Mouse (Mus musculus) lung, postnatal 0 days (tissue): ENCODE data around the gene Supt5. TPM values are rescaled to one million over a fixed set of nuclear protein-coding genes. Genes with fewer than 3 reads are reported as not detected.

Experiments
- ATAC-seq: fragments of 200-750 bp; cut with Nextera tagmentation; 2 replicates; pipeline ENCODE4 v1.8.0; 2017; ENCODE audit warnings: moderate library complexity
- DNase-seq: peaks from one replicate; pipeline ENCODE4 v3.0.0-alpha.2; 2016; ENCODE audit warnings: low spot score
- H3K27ac ChIP-seq: fragments of 300-500 bp; sonication (generic); 2 replicates; pipeline ENCODE4 v1.5.1; 2014; ENCODE audit warnings: antibody characterized with exemption, mild to moderate bottlenecking, low read length, mixed read lengths
- H3K27me3 ChIP-seq: fragments of 300-500 bp; sonication (generic); replicated peaks from 2 replicates; pipeline ENCODE4 v1.6.1; 2014; ENCODE audit warnings: low read length, mixed read lengths; ENCODE audit not compliant: insufficient read depth
- H3K36me3 ChIP-seq: fragments of 300-500 bp; sonication (generic); 2 replicates; pipeline ENCODE4 v1.6.1; 2014; ENCODE audit warnings: low read length, mixed read lengths; ENCODE audit not compliant: insufficient read depth
- H3K4me1 ChIP-seq: fragments of 300-500 bp; sonication (generic); 2 replicates; pipeline ENCODE4 v1.6.1; 2014; ENCODE audit warnings: antibody characterized with exemption, low read depth, low read length, mixed read lengths; ENCODE audit not compliant: insufficient read depth
- H3K4me2 ChIP-seq: fragments of 300-500 bp; sonication (generic); replicated peaks from 2 replicates; pipeline ENCODE4 v1.6.1; 2014; ENCODE audit warnings: low read depth, mild to moderate bottlenecking, low read length, moderate library complexity, mixed read lengths
- H3K4me3 ChIP-seq: fragments of 300-500 bp; sonication (generic); 2 replicates; pipeline ENCODE4 v1.5.1; 2014; ENCODE audit warnings: low read depth, low read length
- H3K9ac ChIP-seq: fragments of 300-500 bp; sonication (generic); replicated peaks from 2 replicates; pipeline ENCODE4 v1.6.1; 2014; ENCODE audit warnings: low read depth, mild to moderate bottlenecking
- H3K9me3 ChIP-seq: fragments of 300-500 bp; sonication (generic); 2 replicates; pipeline ENCODE4 v1.6.1; 2016; ENCODE audit warnings: low read length, mixed read lengths
- CTCF ChIP-seq: IDR thresholded peaks from 2 replicates; pipeline ENCODE4 v1.5.1; 2016; ENCODE audit warnings: antibody characterized with exemption, mild to moderate bottlenecking
- EP300 ChIP-seq: IDR thresholded peaks from 2 replicates; pipeline ENCODE4 v1.6.1; 2016; ENCODE audit warnings: antibody characterized with exemption, mild to moderate bottlenecking, control low read depth
- WGBS: fragments of 180-500 bp; shearing (Covaris S2); extraction: QIAGEN DNeasy Blood & Tissue Kit; methylation state at CpG from one replicate; pipeline ENCODE4 v1.1.7; 2014; 5-methylcytosine and 5-hydroxymethylcytosine counted together
- polyA plus RNA-seq: library from polyadenylated mRNA; unstranded; fragments of >200 nt; fragmentation: Nextera tagmentation; extraction: Ambion mirVana; gene quantifications from 2 replicates; pipeline ENCODE4 v1.2.1, GENCODE M21; 2015

Supt5 gene
- polyA plus RNA-seq, 1 experiment from 2014 or later = 39.7 TPM

GRCm38 (mm10) chr7:28376011-28376771, 37.6 kb upstream of the Supt5 start:
- TF ChIP-seq EP300 (peak; percentile 99), CTCF (no peak)
- Histone ChIP-seq H3K27me3 (no peaks in the 10 kb centered on the region), H3K27ac (peak overlapping the region; percentile 99), H3K4me2 (peak overlapping the region; percentile 94), H3K9me3 (no peaks in the 10 kb centered on the region), H3K4me1 (peaks cover 13% of the 10 kb centered on the region; the same call in 1 of the 2 replicates), H3K36me3 (peaks cover 7% of the 10 kb centered on the region; the same call in 1 of the 2 replicates), H3K9ac (peak overlapping the region; percentile 98), H3K4me3 (peak overlapping the region; percentile 87)
- ATAC-seq = peak; percentile 33
- DNase-seq = peak; percentile 98
- WGBS = 1% methylated on average over 26 of the region's 30 CpGs

DNA sequence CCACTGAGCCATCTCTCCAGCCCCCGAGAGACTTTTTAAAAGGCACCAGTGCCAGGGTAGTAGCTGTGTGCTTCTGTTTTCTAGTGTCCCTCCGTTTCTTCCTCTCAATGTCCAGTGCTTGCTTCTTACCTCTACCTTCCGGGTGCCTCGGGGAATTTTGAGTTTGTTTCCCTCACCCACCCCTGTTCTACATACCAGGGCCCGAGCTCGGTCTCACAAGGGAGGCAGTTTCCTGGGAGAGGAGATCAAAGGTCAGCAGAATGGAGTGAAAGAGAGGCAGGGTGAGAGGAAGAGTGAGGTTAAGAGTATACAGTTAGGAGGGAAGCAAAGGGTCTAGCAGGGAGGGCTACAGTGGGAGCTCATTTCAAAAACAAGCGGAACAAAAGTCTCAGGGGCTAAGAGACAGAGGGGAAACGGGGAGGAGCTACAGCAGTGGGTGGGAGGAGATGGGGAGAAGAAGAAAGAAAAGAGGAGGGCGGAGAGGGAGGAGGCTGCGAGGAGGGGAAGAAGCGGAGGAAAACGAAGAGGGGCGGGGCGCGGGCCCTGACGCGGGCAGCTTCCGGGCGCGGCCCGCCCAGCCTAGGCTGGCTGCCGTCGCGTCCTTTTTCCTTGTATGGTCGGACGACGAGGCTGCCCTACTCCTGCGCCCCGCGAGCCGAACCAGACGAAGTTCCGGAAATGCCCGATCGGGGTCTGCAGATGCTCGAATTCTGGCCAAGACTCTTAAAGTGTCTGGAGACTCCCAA, 36.8 kb upstream of the Supt5 start:
- Histone ChIP-seq H3K36me3 (peaks cover 7% of the 10 kb centered on the region; the same call in 1 of the 2 replicates), H3K4me2 (peak overlapping the region; percentile 94), H3K4me1 (peaks cover 17% of the 10 kb centered on the region; the same call in 1 of the 2 replicates), H3K27me3 (no peaks in the 10 kb centered on the region), H3K27ac (peak overlapping the region; percentile 99), H3K9ac (peak overlapping the region; percentile 98), H3K4me3 (peak overlapping the region; percentile 87), H3K9me3 (no peaks in the 10 kb centered on the region)
- WGBS = under 1% methylated on average over 35 of the region's 36 CpGs
- TF ChIP-seq CTCF = no peak
- ATAC-seq (peak; percentile 51), DNase-seq (peak; percentile 99)

- Histone ChIP-seq H3K9me3 (no peaks in the 10 kb centered on the region), H3K36me3 (peaks cover 7% of the 10 kb centered on the region; the same call in 1 of the 2 replicates), H3K9ac (no peak overlapping the region), H3K4me2 (peak overlapping the region; percentile 94), H3K27me3 (no peaks in the 10 kb centered on the region), H3K4me1 (peaks cover 20% of the 10 kb centered on the region; the same call in 1 of the 2 replicates), H3K4me3 (no peak overlapping the region; the same call in 1 of the 2 replicates), H3K27ac (peak overlapping the region; percentile 99)
- WGBS = 60% methylated on average over 9 of the region's 10 CpGs
- ATAC-seq = no peak
- DNase-seq = no peak
- TF ChIP-seq CTCF (no peak), EP300 (no peak)
These were observed 36.1 kb upstream of the Supt5 start for GRCm38 (mm10) chr7:28374647-28375046.

GRCm38 (mm10) chr7:28373891-28374495, 35.4 kb upstream of the Supt5 start:
- DNase-seq (peak; percentile 26), ATAC-seq (no peak)
- peaks cover 7% of the 10 kb centered on the region; the same call in 1 of the 2 replicates for H3K36me3 ChIP-seq
- no peak for TF ChIP-seq EP300
- no peak for TF ChIP-seq CTCF
- H3K4me2 ChIP-seq = no peak overlapping the region
- H3K27ac ChIP-seq = peak overlapping the region; percentile 99; the same call in 1 of the 2 replicates
- H3K9ac ChIP-seq = no peak overlapping the region
- H3K4me1 ChIP-seq = peaks cover 17% of the 10 kb centered on the region; the same call in 1 of the 2 replicates
- H3K4me3 ChIP-seq = no peak overlapping the region
- no peaks in the 10 kb centered on the region for H3K27me3 ChIP-seq
- no peaks in the 10 kb centered on the region for H3K9me3 ChIP-seq
- WGBS = 77% methylated on average over 7 of the region's 7 CpGs

DNA sequence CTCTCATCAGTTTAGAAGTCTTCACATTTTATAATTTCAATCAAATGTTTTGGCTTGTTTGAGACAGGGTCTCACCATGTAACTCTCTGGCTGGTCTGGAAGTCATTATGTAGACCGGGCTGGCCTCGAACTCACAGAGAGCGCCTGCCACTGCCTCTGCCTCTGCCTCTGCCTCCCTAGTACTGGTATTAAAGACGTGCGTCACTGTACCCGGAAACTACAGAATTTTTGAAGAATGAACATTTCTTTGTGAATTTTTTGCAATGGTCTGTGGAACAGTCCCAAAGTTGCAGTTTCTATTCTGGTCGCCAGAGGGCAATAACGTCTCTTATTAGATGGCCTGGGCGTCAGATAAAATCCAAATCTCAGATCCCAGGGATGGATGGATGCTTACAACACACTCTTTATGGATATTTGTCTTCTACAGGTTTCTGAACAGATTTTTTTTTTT, 34.6 kb upstream of the Supt5 start:
- TF ChIP-seq CTCF (peak; percentile 84), EP300 (peak; percentile 30)
- H3K9ac ChIP-seq = no peak overlapping the region

More for the DNA sequence above, 34.6 kb upstream of the Supt5 start:
- DNase-seq = peak; percentile 96
- peaks cover 17% of the 10 kb centered on the region; the same call in 1 of the 2 replicates for H3K4me1 ChIP-seq
- under 1% methylated on average over 9 of the region's 9 CpGs for WGBS
- ATAC-seq = peak; percentile 9
- H3K27ac ChIP-seq = peak overlapping the region; percentile 95
- H3K36me3 ChIP-seq = peaks cover 8% of the 10 kb centered on the region; the same call in 1 of the 2 replicates
- no peak overlapping the region; the same call in 1 of the 2 replicates for H3K4me2 ChIP-seq
- peak overlapping the region; percentile 83 for H3K4me3 ChIP-seq
- no peaks in the 10 kb centered on the region for H3K27me3 ChIP-seq
- H3K9me3 ChIP-seq = no peaks in the 10 kb centered on the region
